16 mouse cellular contexts compared by ENCODE assay signal in the genomic region with DNA sequence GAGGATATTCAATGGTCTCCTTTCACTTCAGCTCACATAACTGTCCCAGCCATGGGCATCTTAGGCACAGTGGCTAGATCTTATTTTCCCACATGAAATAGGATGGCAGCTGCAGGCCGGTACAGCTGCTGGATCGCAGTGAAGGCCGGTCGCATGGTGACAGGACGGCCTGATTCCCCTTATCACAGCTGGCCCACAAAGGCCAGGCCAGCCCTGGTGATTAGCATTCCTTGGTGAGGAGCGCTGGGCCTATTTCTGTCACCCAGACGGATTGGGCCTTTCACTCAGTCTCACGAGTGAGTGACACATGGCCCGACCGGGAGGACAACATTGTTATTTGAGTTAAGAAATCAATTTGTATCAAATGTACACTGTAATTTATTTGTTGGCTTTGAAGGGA.
DNase-seq lines count a peak whose midpoint lies in the region; ATAC-seq and TF ChIP-seq lines count a peak whose summit lies in the region.
"Had no signal": no experiment of that assay in that cellular context is flagged by ENCODE, and none has a peak within 500 bp of the region (broad histone marks: within the 10 kb centered on the region; RNA-seq: fewer than 3 reads in every experiment).

No protein-coding gene starts in this region.

- H3K27ac ChIP-seq in heart, postnatal 0 days (ENCODE audit: low read depth), result no peak overlapping the region
- H3K27ac ChIP-seq in midbrain, embryonic 13.5 days, result peak overlapping the region; percentile 30; the same call in 1 of the 2 replicates
- H3K27ac ChIP-seq: intestine, embryonic 15.5 days; neural tube, embryonic 15.5 days had no signal

- peaks cover 7% of the 10 kb centered on the region; the same call in 1 of the 2 replicates for H3K4me1 ChIP-seq in heart, postnatal 0 days (ENCODE audit: control insufficient read depth, insufficient read depth)
- H3K4me1 ChIP-seq in midbrain, embryonic 13.5 days (replicated peaks), result peaks cover 14% of the 10 kb centered on the region
- H3K4me1 ChIP-seq: intestine, embryonic 15.5 days had no signal

- TF ChIP-seq CTCF in heart, postnatal 0 days (IDR thresholded peaks at IDR 0.05; ENCODE audit: low read depth), result no peak

- H3K36me3 ChIP-seq in heart, postnatal 0 days (replicated peaks; ENCODE audit: control insufficient read depth, insufficient read depth, low read length), result no peaks in the 10 kb centered on the region
- H3K36me3 ChIP-seq in midbrain, embryonic 13.5 days, result no peaks in the 10 kb centered on the region
- H3K36me3 ChIP-seq: intestine, embryonic 15.5 days; neural tube, embryonic 15.5 days had no signal

- 0 out of 2 replicates have a peak, but pooled peaks cover 8% of the 10 kb centered on the region for H3K9me3 ChIP-seq in heart, postnatal 0 days (replicated peaks; ENCODE audit: control insufficient read depth, low read length)
- peaks cover 3% of the 10 kb centered on the region; the same call in 1 of the 2 replicates for H3K9me3 ChIP-seq in midbrain, embryonic 13.5 days
- H3K9me3 ChIP-seq: intestine, embryonic 15.5 days; neural tube, embryonic 15.5 days had no signal

- no peak overlapping the region for H3K9ac ChIP-seq in heart, postnatal 0 days (replicated peaks; ENCODE audit: low read depth, low read length)
- H3K9ac ChIP-seq in midbrain, embryonic 13.5 days (replicated peaks), result no peak overlapping the region
- H3K9ac ChIP-seq: intestine, embryonic 15.5 days; liver, postnatal 0 days; neural tube, embryonic 15.5 days had no signal

- WGBS in heart, postnatal 0 days, result 10% methylated on average over 10 of the region's 10 CpGs
- WGBS in midbrain, embryonic 13.5 days, result 31% methylated on average over 10 of the region's 10 CpGs

- no peaks in the 10 kb centered on the region for H3K27me3 ChIP-seq in heart, postnatal 0 days (ENCODE audit: control insufficient read depth, insufficient read depth, low read length)
- H3K27me3 ChIP-seq in midbrain, embryonic 13.5 days, result no peaks in the 10 kb centered on the region
- H3K27me3 ChIP-seq: CH12.LX; intestine, embryonic 15.5 days; neural tube, embryonic 15.5 days; Patski had no signal

- H3K4me3 ChIP-seq in heart, postnatal 0 days (ENCODE audit: low read depth, low read length), result no peak overlapping the region
- no peak overlapping the region for H3K4me3 ChIP-seq in midbrain, embryonic 13.5 days (replicated peaks)
- H3K4me3 ChIP-seq: intestine, embryonic 15.5 days; neural tube, embryonic 15.5 days had no signal

- H3K4me2 ChIP-seq in heart, postnatal 0 days (ENCODE audit: low read depth, low read length), result 0 out of 2 replicates have a peak overlapping the region, but pooled peaks have one; percentile 7
- H3K4me2 ChIP-seq in midbrain, embryonic 13.5 days (replicated peaks), result no peak overlapping the region
- H3K4me2 ChIP-seq: intestine, embryonic 15.5 days; neural tube, embryonic 15.5 days had no signal

- 0 out of 2 replicates have a peak, but pooled peaks have one; percentile 56 for TF ChIP-seq EP300 in heart, postnatal 0 days (IDR thresholded peaks at IDR 0.05; ENCODE audit: low read depth)

- intact Hi-C loops in heart, postnatal 25 days (cut with DNase I), result no loop called here

- peak; percentile 89 for ATAC-seq in heart, postnatal 0 days (ENCODE audit: insufficient read depth, low read depth)
- ATAC-seq in midbrain, embryonic 13.5 days, result peak; percentile 80
- ATAC-seq: intestine, embryonic 15.5 days; liver, postnatal 0 days; Patski had no signal

- peak; percentile 96 for DNase-seq in heart, adult 11 months
- no peak for DNase-seq in heart, postnatal 25 days (ENCODE audit: low spot score)
- peak; percentile 42 to 56 for DNase-seq in heart, adult 9 months (ENCODE audit: low spot score in 2 of 2)
- peak; percentile 35 for DNase-seq in heart, postnatal 0 days (ENCODE audit: low spot score)
- DNase-seq in thymus, postnatal 14 days, result no peak
- no peak for DNase-seq in left cerebral cortex, adult 9 months (ENCODE audit: low spot score in 2 of 2)
- DNase-seq: adrenal gland, adult 8-10 months; cerebellum, postnatal 25 days; kidney, postnatal 25 days; liver, postnatal 0 days; thymus, postnatal 4 days had no signal

Comparison
In these comparisons a context has a peak if more than half of its experiments do, and no peak if none do; other contexts are left out.
1. DNase-seq: peak in heart, adult 11 months (single experiment), heart, adult 9 months (2 of 2) and heart, postnatal 0 days (single experiment); none in heart, postnatal 25 days (single experiment), thymus, postnatal 14 days (single experiment) and left cerebral cortex, adult 9 months (0 of 2).